Mouse (Mus musculus) lung, postnatal 0 days (tissue): ENCODE results near the gene Pick1.

ENCODE experiments used
- CTCF ChIP-seq: IDR thresholded peaks from 2 replicates; pipeline ENCODE4 v1.5.1; 2016; ENCODE audit warnings: antibody characterized with exemption, mild to moderate bottlenecking
- EP300 ChIP-seq: IDR thresholded peaks from 2 replicates; pipeline ENCODE4 v1.6.1; 2016; ENCODE audit warnings: antibody characterized with exemption, mild to moderate bottlenecking, control low read depth

GRCm38 (mm10) chr15:79262786-79263309, 33.9 kb downstream of the Pick1 start:
- no peak for TF ChIP-seq CTCF
- no peak for TF ChIP-seq EP300
